Mouse (Mus musculus): ENCODE results near the gene Plekhg1. TPM values are rescaled to one million over a fixed set of nuclear protein-coding genes. Genes with fewer than 3 reads are reported as not detected.

Gene Plekhg1
- total RNA-seq, 1 experiment from 2014 or later = 0.32 TPM

GRCm38 (mm10) chr10:3993365-3994102 is 253.4 kb downstream of the Plekhg1 start:
- peak; percentile 71 for ATAC-seq (replicated peaks; ENCODE audit: low read depth, poor library complexity, severe bottlenecking)

- no peak for ATAC-seq (replicated peaks; ENCODE audit: low read depth, poor library complexity, severe bottlenecking)
Measured at GRCm38 (mm10) chr10:3995277-3995676, 255.1 kb downstream of the Plekhg1 start.

DNA sequence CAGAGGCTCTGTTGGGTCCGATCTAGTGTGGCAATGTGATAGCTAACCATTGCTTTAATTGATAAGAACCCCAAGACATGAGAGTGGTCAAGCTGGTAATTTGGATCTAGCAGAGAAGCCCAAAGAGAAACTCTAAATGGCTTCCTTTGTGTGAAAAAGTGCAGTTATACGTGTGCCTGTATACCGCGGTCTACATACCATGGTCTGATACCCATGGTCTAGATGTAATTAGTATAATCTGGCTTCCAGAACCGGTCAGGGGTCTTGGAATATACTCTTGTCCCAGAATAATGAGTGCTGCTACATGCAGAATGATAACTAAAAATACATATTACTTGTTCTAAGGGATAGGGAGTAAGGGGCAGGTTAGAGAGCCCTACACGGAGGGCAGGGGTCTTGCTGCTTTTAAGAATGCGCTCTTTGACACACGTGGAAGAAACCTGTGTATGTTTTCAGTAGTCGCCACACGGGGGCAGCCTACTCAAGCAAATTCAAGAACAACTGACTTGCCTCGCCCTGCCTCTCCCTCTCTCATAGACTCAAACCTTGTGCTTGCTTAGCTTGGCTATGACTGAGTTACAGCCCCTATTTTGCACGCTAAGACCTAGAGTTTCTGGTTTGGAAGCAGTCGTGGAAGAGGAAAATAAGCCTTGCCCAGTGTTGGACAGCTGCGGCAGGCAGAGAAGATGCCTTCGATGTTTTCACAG is 256.2 kb downstream of the Plekhg1 start:
- peak; percentile 80 for ATAC-seq (replicated peaks; ENCODE audit: low read depth, poor library complexity, severe bottlenecking)

DNA sequence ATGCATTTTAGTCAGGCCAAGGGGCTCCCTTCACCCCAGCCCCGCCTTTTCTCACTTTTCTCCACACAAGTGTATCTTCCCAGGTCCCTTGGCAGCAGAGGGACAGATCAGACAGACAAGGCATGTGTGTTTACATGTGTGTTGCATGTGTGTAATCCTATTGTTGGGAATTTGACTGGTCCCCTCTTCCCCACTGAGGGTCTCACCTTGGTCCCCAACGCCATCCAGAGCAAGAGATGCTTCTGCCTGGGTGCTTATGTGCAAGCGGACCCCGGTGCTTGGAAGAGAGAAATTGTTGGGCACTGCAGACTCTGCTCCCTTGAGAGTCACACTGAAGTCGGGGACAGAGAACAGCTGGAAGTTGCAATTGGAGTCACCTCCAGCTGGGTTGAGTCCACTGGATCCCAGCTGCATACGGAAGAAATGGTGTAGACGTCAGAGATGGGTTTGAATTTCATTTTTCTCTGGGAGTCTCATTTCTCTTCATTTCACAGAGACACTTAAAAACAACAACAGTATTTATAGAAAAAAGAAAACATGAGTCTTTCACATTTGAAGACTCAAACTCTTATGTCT is 257.8 kb downstream of the Plekhg1 start:
- ATAC-seq (replicated peaks; ENCODE audit: low read depth, poor library complexity, severe bottlenecking) = no peak

GRCm38 (mm10) chr10:4002711-4003110 is 262.5 kb downstream of the Plekhg1 start:
- no peak for ATAC-seq (replicated peaks; ENCODE audit: low read depth, poor library complexity, severe bottlenecking)

DNA sequence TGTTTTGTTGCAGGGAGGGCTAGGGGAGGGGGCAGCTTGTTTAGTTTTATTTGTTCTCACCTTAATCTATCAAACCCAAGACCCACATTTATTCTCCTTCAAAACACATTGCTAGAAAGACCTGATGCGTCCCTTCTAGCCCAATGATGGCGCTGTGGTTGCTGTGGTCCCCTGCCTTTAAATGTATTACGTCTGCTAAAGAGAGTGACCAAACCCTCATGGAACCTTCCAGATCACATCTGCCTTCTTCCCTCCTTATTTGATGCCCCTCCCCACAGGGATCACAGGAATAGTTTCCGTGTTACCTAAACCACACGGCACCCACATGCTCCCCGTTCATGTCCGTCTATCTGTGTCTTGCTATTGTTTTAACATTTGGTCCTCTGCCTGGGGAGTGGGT is 265.0 kb downstream of the Plekhg1 start:
- no peak for ATAC-seq (replicated peaks; ENCODE audit: low read depth, poor library complexity, severe bottlenecking)

DNA sequence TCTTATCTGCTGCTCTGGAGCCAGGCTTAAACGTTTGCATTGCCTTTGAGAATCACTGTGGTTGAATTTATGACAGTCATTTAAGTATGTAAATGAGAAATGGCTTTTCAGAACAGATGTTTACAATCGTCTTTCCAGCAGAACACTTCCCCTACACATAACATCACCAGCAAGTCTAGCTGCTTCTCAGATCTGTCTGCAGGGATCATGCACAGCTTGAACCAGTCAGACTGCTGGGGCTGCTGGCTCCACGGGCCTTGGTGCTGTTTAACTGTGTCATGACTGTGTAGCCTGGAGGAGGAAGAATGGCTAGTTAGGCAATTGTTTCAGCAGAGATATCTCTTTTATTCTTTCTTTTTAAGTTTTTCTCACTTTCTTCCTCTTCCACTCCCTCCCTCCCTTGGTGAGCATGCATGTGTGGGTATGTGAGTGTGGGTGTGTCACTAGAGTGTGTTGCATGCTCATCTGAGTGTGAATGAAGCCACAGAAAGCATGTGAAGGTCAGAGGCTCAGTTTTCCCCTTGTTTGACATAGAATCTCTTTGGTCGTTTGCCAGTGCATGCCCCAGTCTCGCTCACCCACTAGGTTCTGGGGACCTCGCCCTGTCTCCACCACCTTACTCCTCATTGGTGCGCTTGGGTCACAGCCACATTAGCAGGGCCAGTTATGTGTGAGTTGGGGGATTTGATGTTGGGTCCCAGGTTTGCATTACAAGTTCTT is 266.3 kb downstream of the Plekhg1 start:
- no peak for ATAC-seq (replicated peaks; ENCODE audit: low read depth, poor library complexity, severe bottlenecking)

Other genes with a start within 250 kb of the Plekhg1 start
- not detected in 2 replicates for gene Iyd, start 200.1 kb upstream of the Plekhg1 start, total RNA-seq (2017)
- gene Mthfd1l, start 232.8 kb downstream of the Plekhg1 start, total RNA-seq (2017) = 116 and 148 TPM in 2 replicates

All from common myeloid progenitor, adult 5-6 weeks (primary cell).